Mouse (Mus musculus) bone marrow macrophage, adult 2 months (primary cell): ENCODE data around the gene Edem3.

Experiments used
- CTCF ChIP-seq: IDR thresholded peaks from 2 replicates; pipeline ENCODE4 v1.5.1; 2012; ENCODE audit warnings: low read depth, mild to moderate bottlenecking, low read length, moderate library complexity
- POLR2A ChIP-seq: IDR thresholded peaks from 2 replicates; pipeline ENCODE4 v1.6.1; 2012; ENCODE audit warnings: mild to moderate bottlenecking, low read depth, low read length, borderline replicate concordance

DNA sequence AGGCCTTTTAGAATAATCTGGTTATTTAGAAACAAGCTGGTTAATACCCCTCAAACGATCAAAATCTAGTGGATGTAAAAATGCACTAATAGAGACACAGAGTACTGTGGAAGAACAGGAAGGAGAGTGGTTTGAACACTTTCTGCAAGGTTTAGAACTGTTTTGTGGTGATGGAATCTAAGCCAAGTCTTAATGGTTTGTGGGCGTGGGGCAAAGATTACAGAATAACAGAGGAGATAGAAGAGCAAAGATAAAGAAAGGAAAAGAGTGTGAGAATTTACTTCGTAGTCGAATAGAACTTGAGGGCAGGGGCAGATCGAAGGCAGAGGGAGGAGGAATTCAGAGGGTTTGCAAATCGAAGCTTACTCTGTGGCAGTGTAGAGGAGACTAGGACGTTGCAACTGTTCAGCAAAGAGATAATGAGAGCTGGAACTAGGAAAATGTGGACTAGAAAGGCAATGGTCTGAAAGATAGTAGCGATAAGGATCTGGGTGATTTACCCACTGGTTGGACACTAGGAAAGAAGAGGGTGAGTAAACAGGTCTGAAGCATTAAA is 1.7 kb upstream of the Edem3 start:
- no peak for TF ChIP-seq CTCF
- TF ChIP-seq POLR2A: no peak
